Mouse (Mus musculus) liver, postnatal 0 days (tissue): ENCODE results near the gene Sec14l2. TPM values are rescaled to one million over a fixed set of nuclear protein-coding genes. Genes with fewer than 3 reads are reported as not detected.
A peak's percentile ranks its signal among the peaks of the same experiment; 100 is the strongest.
"Not testable (repeated sequence)": the region's sequence is repeated elsewhere in the genome, so short reads cannot be mapped to it uniquely, and the experiment has no call there.

Experiments used
- ATAC-seq: fragments of 200-750 bp; cut with Nextera tagmentation; 2 replicates; pipeline ENCODE4 v1.8.0; 2017; ENCODE audit warnings: mild to moderate bottlenecking, moderate library complexity
- DNase-seq: peaks from one replicate; pipeline ENCODE4 v3.0.0-alpha.2; 2016
- H3K27ac ChIP-seq: fragments of 300-500 bp; sonication (generic); 2 replicates; pipeline ENCODE4 v1.5.1; 2014; ENCODE audit warnings: antibody characterized with exemption, moderate library complexity, mild to moderate bottlenecking, low read depth
- H3K27me3 ChIP-seq: fragments of 300-500 bp; sonication (generic); 2 replicates; pipeline ENCODE4 v1.6.1; 2014; ENCODE audit warnings: low read length, control low read depth, mixed read lengths; ENCODE audit not compliant: insufficient read depth
- H3K36me3 ChIP-seq: fragments of 300-500 bp; sonication (generic); replicated peaks from 2 replicates; pipeline ENCODE4 v1.6.1; 2014; ENCODE audit warnings: mild to moderate bottlenecking, control low read depth, low read length, moderate library complexity, mixed read lengths; ENCODE audit not compliant: insufficient read depth
- H3K4me1 ChIP-seq: fragments of 300-500 bp; sonication (generic); 2 replicates; pipeline ENCODE4 v1.6.1; 2014; ENCODE audit warnings: antibody characterized with exemption, mild to moderate bottlenecking, control low read depth; ENCODE audit not compliant: insufficient read depth
- H3K4me2 ChIP-seq: fragments of 300-500 bp; sonication (generic); 2 replicates; pipeline ENCODE4 v1.6.1; 2014; ENCODE audit warnings: low read depth, mild to moderate bottlenecking, low read length, moderate library complexity, mixed read lengths
- H3K4me3 ChIP-seq: fragments of 300-500 bp; sonication (generic); 2 replicates; pipeline ENCODE4 v1.5.1; 2014; ENCODE audit warnings: low read depth, low read length
- H3K9ac ChIP-seq: fragments of 300-500 bp; sonication (generic); replicated peaks from 2 replicates; pipeline ENCODE4 v1.6.1; 2014; ENCODE audit warnings: mild to moderate bottlenecking, moderate library complexity
- H3K9me3 ChIP-seq: fragments of 300-500 bp; sonication (generic); 2 replicates; pipeline ENCODE4 v1.6.1; 2016; ENCODE audit warnings: mild to moderate bottlenecking, control low read depth, low read length, mixed read lengths
- CTCF ChIP-seq: sonication (generic); IDR thresholded peaks from 2 replicates; pipeline ENCODE4 v1.5.1; 2016; ENCODE audit warnings: antibody characterized with exemption, low read depth
- EP300 ChIP-seq: IDR thresholded peaks from 2 replicates; pipeline ENCODE4 v1.6.1; 2016; ENCODE audit warnings: antibody characterized with exemption, low read depth, mild to moderate bottlenecking
- WGBS: fragments of 180-500 bp; shearing (Covaris S2); extraction: QIAGEN DNeasy Blood & Tissue Kit; methylation state at CpG from one replicate; pipeline ENCODE4 v1.1.7; 2014; ENCODE audit not compliant: insufficient replicate concordance; 5-methylcytosine and 5-hydroxymethylcytosine counted together
- polyA plus RNA-seq: library from polyadenylated mRNA; unstranded; fragments of >200 nt; fragmentation: Nextera tagmentation; extraction: Ambion mirVana; gene quantifications from 2 replicates; pipeline ENCODE4 v1.2.1, GENCODE M21; 2015

The Sec14l2 gene
- polyA plus RNA-seq, 1 experiment from 2014 or later, result 54.2 TPM

DNA sequence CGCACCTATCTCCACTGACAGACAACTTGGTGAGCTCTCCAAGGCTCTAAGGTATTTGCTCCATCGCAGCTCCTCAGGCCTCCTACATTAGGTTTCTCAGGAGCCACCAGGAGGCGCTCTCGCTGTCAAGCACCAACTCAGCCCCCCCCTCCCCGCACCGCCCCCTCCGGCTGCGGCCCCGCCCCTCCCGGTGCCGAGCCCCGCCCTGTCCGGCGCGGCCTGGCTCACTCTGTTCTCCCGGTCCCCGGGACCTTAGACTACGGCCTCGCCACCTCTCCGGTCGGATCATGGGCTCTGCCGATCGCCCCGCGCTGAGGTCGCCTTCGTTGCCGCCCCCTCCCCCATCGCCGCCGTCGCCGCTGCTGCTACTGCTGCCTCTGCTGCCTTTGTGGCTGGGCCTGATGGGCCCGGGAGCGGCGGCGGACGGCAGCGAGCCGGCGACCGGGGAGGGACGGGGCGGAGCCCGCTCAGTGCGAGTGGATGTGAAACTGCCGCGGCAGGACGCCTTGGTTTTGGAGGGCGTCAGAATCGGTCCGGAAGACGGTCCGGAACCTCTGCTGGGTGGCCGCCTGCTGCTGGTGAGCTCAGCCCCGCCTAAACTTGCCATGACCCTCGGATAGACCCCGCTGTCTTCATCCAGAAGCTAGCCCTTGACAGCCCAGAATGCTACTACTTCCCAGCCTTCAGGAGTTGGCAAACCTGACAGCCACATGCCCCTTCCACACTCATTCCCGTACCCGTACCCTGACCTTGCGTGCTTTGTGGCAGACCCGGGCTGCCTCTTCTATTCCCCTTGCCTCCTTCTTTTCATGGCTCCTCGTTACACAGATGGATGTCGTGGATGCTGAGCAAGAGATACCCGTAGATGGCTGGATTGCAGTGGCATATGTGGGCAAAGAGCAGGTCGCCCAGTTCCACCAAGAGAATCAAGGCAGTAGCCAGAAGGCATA lies 12.0 kb upstream of the Sec14l2 start, which contains the start of gene Rnf215:
Gene Rnf215 (plus strand): TSS at position 217 of the 950 bp plus-strand sequence.
- peak; percentile 98 for ATAC-seq
- no peak for TF ChIP-seq EP300
- TF ChIP-seq CTCF, result peak; percentile 77

DNA sequence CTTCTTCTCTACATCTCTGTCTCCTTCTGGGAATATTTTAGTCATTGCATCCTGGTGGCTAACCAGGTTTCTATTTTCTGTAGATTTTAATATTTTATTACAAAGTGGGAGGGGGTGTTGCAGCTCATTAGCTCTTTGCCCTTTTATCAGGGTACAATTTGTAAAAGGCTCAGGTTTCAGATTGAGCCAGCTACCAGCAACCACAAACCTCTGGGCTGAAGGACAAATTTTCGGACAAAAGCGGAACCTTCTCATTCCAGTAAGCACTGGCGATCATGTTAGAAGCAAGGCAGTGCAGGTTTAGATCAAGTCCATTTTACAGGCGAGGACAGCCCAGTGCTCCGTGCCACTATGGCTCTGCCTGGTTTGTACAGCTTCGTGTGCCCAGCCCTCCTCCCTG lies 11.2 kb upstream of the Sec14l2 start:
- ATAC-seq, result no peak
- Histone ChIP-seq H3K4me2 (no peak overlapping the region), H3K27me3 (no peaks in the 10 kb centered on the region), H3K36me3 (peaks cover under 1% of the 10 kb centered on the region; the same call in 1 of the 2 replicates), H3K4me1 (peaks cover 8% of the 10 kb centered on the region), H3K4me3 (no peak overlapping the region), H3K9ac (no peak overlapping the region), H3K9me3 (no peaks in the 10 kb centered on the region), H3K27ac (no peak overlapping the region)
- DNase-seq, result no peak
- TF ChIP-seq EP300 (no peak), CTCF (no peak)
- WGBS, result 59% methylated on average over 6 of the region's 6 CpGs

More for the DNA sequence above, 12.0 kb upstream of the Sec14l2 start, which contains the start of gene Rnf215:
- Histone ChIP-seq H3K27ac (peak within 1 kb of the TSS; percentile 83), H3K4me1 (peaks cover 8% of the 10 kb centered on the region), H3K9me3 (no peaks in the 10 kb centered on the region), H3K4me3 (peak within 1 kb of the TSS; percentile 75), H3K4me2 (peak within 1 kb of the TSS; percentile 91), H3K36me3 (peaks cover 8% of the 10 kb centered on the region; the same call in 1 of the 2 replicates), H3K27me3 (no peaks in the 10 kb centered on the region), H3K9ac (peak within 1 kb of the TSS; percentile 87)
- DNase-seq, result peak; percentile 98
- WGBS, result 6% methylated on average over 65 of the region's 66 CpGs

DNA sequence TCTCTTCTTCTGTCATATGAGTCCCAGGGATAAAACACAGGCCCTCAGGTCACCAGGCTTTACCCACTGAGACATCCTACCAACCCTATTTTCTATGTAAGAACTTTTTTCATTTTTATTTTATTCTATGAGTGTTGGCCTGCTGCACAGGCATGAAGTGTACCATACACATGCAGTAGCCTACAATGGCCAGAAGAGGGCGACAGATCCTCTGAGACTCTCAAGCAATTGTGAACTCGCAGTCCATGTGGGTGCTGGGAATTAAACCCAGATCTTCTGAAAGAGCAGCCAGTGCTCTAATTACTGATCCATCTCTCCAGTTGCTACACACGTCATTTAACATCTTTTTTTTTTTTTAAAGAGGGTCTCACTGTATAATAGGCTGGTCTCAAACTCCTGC lies 10.2 kb upstream of the Sec14l2 start:
- Histone ChIP-seq H3K27ac (no peak overlapping the region), H3K27me3 (no peaks in the 10 kb centered on the region), H3K9me3 (no peaks in the 10 kb centered on the region), H3K4me2 (no peak overlapping the region), H3K4me1 (peaks cover 8% of the 10 kb centered on the region), H3K36me3 (no peaks in the 10 kb centered on the region; the same call in 1 of the 2 replicates), H3K4me3 (no peak overlapping the region), H3K9ac (no peak overlapping the region)
- TF ChIP-seq CTCF (peak; percentile 77), EP300 (no peak)
- DNase-seq, result no peak
- WGBS, result 58% methylated on average over 3 of the region's 3 CpGs
- no peak for ATAC-seq

DNA sequence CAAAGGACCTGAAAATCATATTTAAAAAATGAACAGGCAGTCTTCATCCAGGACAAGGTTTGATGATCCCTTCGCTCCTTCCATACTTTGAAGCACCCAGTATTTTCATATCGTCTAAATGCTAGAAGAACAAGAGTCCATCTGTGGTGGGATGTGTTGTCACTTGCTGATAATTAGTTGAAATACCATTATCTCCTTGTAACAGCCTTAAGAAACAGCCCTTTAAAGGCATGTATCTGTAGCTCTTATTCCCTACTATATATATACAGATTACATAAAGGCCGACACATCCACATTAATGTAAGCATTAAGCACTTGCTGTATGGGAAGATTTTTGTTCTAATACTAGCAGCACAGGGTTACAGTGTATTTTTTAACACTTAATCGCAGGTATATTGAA lies 5.2 kb upstream of the Sec14l2 start:
- not testable (repeated sequence) for H3K9ac ChIP-seq, H3K9me3 ChIP-seq
- peak; percentile 61; the same call in 1 of the 2 replicates for TF ChIP-seq EP300

GRCm38 (mm10) chr11:4127059-4127458 lies 3.8 kb upstream of the Sec14l2 start:
- H3K36me3 ChIP-seq, result no peaks in the 10 kb centered on the region
- peaks cover 17% of the 10 kb centered on the region for H3K4me1 ChIP-seq
- 0 out of 2 replicates have a peak, but pooled peaks cover 2% of the 10 kb centered on the region for H3K9me3 ChIP-seq
- H3K4me2 ChIP-seq, result no peak overlapping the region
- TF ChIP-seq CTCF (peak; percentile 43; the same call in 1 of the 2 replicates), EP300 (no peak)
- no peak overlapping the region for H3K4me3 ChIP-seq
- ATAC-seq, result no peak
- DNase-seq, result no peak
- 73% methylated on average over 1 of the region's 1 CpGs for WGBS
- no peak overlapping the region for H3K9ac ChIP-seq
- H3K27ac ChIP-seq, result no peak overlapping the region
- H3K27me3 ChIP-seq, result no peaks in the 10 kb centered on the region

More for the DNA sequence above, 5.2 kb upstream of the Sec14l2 start:
- DNase-seq, H3K27me3 ChIP-seq, H3K36me3 ChIP-seq, H3K4me1 ChIP-seq, H3K4me3 ChIP-seq, H3K4me2 ChIP-seq, H3K27ac ChIP-seq: not testable (repeated sequence)
- WGBS, result 62% methylated on average over 4 of the region's 4 CpGs
- 0 out of 2 replicates have a peak, but pooled peaks have one; percentile 12 for ATAC-seq

DNA sequence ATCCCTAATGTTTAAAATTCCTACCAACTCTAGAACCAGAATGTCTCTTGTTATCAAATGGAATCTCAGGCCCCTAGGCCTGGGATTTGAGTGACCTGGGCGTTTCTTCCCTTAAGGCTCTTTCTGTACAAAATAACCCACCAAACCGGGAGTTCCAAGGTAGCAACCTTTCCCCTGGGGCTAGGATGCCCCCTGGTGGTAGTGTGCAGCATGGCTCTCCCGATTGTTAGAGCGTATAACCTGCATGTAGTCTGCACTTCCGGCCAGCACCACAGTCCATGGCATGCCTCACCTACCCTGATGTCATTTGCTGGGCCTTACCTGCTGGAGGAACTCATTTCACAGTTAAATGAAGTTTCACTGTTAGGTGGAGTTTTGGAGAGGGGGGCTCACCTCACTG lies 707 bp upstream of the Sec14l2 start:
- 0 out of 2 replicates have a peak, but pooled peaks cover 2% of the 10 kb centered on the region for H3K9me3 ChIP-seq
- H3K9ac ChIP-seq, result no peak overlapping the region
- 50% methylated on average over 5 of the region's 5 CpGs for WGBS
- peaks cover 27% of the 10 kb centered on the region for H3K4me1 ChIP-seq
- peak; percentile 73 for DNase-seq
- H3K36me3 ChIP-seq, result no peaks in the 10 kb centered on the region
- TF ChIP-seq CTCF (peak; percentile 87), EP300 (no peak)
- 0 out of 2 replicates have a peak overlapping the region, but pooled peaks have one; percentile 0 for H3K4me2 ChIP-seq
- no peak overlapping the region for H3K27ac ChIP-seq
- H3K4me3 ChIP-seq, result no peak overlapping the region
- H3K27me3 ChIP-seq, result no peaks in the 10 kb centered on the region
- ATAC-seq, result peak; percentile 54
